Mouse (Mus musculus) fibroblast of lung, adult 2 months (primary cell): ENCODE measurements at regions not wholly inside any gene's neighbourhood (a gene's known extent, or its start where the extent isn't known, plus 50 kb on each side); places are given as distances from the start of the nearest gene placed in this dataset.

ENCODE experiments used
- DNase-seq: peaks from one replicate; pipeline ENCODE4 v3.0.0-alpha.2; 2011; ENCODE audit warnings: low read depth

DNA sequence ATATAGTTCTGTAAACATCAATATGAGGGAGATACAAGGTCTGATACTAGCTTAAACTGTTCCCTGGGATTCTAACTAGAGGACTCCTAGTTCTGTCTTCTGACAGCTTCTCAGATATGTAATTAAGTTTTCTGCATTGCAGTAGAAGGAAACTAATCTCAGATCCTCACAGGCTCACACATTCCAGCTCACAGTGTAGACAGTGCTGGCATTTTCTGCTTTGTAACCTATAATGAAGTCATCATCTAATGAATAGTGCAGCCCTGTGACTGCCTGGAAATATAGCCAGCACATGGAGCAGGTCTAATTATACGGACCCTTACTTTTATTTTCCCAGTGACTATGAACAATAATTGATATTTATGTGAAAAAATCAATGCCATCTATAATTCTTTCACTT, 331.2 kb upstream of the Celf2 start:
- DNase-seq: no peak

DNA sequence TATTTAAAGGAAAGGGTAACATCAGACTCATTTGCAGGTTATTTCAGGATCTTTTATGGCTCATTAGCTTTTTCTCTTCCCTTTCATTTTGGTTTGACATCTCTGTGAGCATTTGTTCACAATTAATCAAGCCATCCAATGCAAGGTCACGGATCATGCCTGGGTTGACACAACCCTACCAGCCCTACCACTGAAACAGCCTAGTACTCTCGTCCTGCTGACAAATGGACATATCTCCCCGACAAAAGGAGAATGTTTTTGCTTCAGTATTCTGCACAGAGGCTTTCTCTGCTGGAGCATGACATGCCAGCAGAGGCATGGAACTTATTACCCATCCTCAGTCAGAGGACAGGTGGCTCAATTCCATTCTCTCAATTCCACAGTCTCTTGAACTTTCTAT, 328.5 kb upstream of the Celf2 start:
- DNase-seq: no peak

- no peak for DNase-seq
Measured at GRCm38 (mm10) chr2:7831239-7831638, 321.9 kb upstream of the Celf2 start.

- no peak for DNase-seq
Measured at GRCm38 (mm10) chr2:7826272-7826671, 316.9 kb upstream of the Celf2 start.

- DNase-seq: no peak
Measured at GRCm38 (mm10) chr2:7796415-7796814, 287.1 kb upstream of the Celf2 start.

DNA sequence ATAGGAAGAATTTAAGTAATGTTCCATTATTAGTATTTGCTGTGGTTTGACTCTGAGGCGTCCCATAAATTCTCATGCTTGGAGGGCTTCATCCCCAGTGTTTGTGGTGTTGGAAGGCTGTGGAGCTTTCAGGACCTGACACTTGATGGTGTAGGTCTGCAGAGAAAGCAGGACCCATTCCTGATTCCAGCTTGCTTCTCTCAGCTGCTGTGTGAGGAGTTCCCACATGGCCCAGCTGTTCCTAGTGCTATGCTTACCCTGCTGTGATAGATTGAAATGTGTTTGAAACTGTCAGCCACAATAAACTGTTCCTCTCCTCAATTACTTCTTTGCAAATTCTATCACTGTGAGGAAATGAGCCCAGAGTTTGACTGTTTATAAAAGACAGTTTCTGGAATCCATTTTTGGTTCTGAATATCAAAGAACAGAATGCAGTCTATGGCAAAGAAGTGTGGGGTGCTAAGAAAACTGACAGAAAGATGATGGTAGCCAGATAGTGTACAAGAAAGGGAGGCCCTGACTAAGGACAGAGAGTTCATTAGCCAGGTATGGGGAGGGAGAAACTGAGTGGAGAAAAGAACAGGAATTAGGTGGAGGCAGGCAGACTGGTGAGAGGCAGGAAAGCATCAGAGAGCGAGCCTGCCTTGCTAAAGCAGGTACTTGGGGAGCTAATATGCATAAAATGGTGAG, 283.2 kb upstream of the Celf2 start:
- DNase-seq: no peak

- no peak for DNase-seq
Measured at GRCm38 (mm10) chr2:7778610-7779009, 269.2 kb upstream of the Celf2 start.

GRCm38 (mm10) chr2:7734097-7734730, 224.9 kb upstream of the Celf2 start:
- DNase-seq: no peak

- peak; percentile 8 for DNase-seq
Measured at GRCm38 (mm10) chr2:7730960-7731359, 221.6 kb upstream of the Celf2 start.

- DNase-seq: no peak
Measured at GRCm38 (mm10) chr2:7722283-7722935, 213.0 kb upstream of the Celf2 start.

DNA sequence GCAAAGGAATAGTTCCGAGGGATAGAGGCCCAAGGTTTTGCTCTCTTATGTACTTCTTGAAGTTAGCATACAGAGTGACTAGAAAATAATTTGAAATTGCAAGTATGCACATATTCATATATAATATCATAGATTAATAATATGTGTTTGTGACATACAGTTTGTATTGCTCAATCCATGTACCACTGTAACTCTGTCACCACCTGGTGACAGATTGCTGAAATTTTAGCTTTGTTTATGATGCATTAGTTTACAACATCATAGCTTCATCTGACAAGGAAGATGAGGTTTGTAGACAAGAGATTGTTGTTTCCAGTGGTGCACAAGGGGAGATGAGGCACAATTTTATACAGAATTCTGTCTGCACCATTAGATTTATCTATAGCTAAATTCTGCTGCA, 201.7 kb upstream of the Celf2 start:
- DNase-seq: no peak

DNA sequence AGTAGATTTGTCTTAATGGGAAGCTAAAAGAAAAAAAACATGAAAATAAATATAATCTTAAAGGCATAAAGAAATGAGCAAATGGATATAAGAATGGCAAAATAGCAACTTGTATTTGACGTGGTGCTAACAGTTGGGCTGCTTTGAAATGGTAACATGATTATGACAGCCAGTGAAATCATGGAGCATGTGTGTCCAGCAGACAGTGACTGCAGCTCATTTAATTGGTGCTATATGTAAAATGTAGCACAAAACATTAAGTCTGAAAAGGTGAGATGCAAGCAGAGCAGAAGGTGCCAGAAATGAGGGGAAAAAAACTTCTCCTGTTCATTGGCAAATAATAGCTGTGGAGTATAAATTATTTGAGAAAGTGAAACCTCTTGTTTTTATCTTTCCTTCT, 201.1 kb upstream of the Celf2 start:
- no peak for DNase-seq

DNA sequence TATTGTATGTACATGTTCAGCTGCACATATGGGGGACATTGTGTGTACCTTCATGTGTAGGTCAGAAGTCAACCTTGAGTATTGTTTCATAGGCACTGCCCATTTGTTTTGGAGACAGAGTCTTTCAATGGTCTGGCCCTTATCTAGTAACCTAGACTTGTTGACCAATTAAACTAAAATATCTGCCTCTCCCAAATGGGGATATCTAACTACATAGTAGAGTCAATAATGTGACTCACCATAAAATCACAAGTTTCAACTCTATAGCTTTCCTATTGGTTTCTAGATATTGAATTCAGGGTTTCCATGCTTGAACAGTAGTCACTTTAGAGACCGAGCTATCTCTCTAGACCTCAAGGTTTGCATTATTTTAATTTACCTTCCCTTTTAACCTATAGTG, 174.0 kb upstream of the Celf2 start:
- no peak for DNase-seq

GRCm38 (mm10) chr2:7640892-7641291, 131.5 kb upstream of the Celf2 start:
- no peak for DNase-seq

DNA sequence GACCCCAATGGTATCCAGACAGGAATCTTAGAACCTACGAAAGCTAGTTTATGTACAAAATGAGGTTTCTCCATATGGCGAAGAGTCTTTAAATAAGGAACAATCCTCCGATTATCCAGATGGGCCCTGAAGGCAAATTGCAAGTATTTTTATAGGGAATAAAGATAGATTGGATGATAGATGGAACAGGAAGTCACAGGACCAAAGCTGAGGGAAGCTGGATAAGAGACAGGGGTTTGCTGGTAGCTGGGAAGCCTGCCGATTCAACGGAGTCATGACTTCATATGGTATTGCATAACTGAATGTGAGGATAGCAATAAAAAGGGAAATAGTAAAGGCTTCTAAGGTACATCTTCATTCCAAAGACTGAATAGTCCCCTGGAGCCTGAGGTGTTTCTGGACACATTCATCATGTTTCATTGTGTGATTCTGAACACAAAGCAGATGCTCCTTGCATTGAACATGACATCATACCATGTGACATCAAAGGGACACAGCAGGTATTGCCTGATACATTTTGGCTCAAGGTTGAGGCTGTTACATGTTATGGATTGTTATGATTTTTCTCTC, 113.4 kb upstream of the Celf2 start:
- no peak for DNase-seq

GRCm38 (mm10) chr2:7619888-7620664, 110.7 kb upstream of the Celf2 start:
- peak; percentile 93 for DNase-seq

DNA sequence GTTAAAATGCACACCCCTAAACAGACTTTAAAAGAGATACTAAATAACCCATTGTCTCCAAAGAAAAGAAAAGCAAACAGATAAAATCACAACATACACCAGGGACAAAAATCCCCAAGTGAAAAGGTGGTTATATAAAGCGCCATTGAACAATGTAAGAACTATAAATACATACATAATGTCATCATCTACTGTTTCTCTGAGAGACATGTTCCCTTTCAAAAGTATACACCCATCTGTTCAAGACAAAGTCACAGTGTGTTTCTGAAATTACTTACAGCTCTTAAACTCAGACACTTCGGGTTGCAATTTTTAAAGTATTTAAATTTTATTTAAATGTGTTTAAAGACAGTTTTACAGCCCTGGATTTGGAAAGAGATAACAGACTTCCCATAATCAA, 68.8 kb upstream of the Celf2 start:
- DNase-seq: no peak
